Mouse (Mus musculus) erythroblast, embryonic 14.5 days (primary cell): ENCODE measurements around the gene Ap1s1.

ENCODE experiments used
- GATA1 ChIP-seq: IDR thresholded peaks from 2 replicates; pipeline ENCODE4 v1.6.1; 2012; ENCODE audit warnings: low read length, inconsistent platforms, mixed read lengths
- TAL1 ChIP-seq: IDR thresholded peaks from 3 replicates; pipeline ENCODE4 v1.6.1; 2012; ENCODE audit warnings: low read length, inconsistent platforms, mixed read lengths

DNA sequence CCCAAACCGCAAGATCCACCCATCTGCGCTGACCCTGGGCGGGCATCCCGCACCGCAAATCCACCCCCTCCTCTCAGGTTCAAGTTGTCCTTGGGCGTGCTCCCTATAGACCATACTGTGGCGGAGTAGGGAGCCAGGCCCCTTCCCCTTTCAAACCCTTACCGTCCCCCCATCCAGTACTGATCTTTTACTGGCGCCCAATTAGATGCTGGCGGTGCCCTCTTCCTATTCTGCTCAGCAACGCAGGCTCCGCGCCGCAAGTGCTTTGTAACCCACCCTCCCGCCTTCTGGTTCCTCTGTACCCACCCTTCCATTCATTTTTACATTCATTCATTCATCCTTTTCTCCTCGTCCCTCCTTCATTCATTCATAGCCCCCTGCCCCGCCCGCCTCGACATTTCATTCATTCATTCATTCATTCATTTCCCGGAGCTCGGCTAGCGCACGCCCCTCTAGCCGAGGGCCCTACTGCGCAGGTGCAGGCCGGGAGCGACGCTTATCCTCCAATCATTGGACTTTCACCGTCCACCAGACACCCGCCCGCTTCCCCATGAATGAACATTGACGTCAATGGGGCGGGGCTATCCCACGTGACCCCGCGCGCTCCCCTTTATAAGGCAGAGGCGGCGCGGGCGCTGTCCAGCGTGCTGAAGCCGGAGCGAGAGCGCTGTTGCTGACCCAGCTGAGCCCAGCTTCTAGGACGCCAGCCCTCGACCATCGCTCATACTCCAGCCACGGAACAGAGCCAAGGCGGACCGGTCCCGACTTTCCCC, 16.1 kb downstream of the Ap1s1 start:
- no peak for TF ChIP-seq GATA1
- no peak for TF ChIP-seq TAL1
